Mouse (Mus musculus) CH12.LX (cell line): ENCODE data around the gene Nfu1. TPM values are rescaled to one million over a fixed set of nuclear protein-coding genes. Genes with fewer than 3 reads are reported as not detected.
"Not testable (repeated sequence)": the region's sequence is repeated elsewhere in the genome, so short reads cannot be mapped to it uniquely, and the experiment has no call there.

Source experiments
- DNase-seq: peaks from one replicate; pipeline ENCODE4 v3.0.0-alpha.2; 2013; ENCODE audit errors: extremely low read depth
- H3K27ac ChIP-seq: 2 replicates; pipeline ENCODE4 v1.5.1; 2012; ENCODE audit warnings: low read depth, mild to moderate bottlenecking, control low read depth, moderate library complexity; ENCODE audit not compliant: insufficient read depth
- H3K27me3 ChIP-seq: replicated peaks from 2 replicates; pipeline ENCODE3; 2012; ENCODE audit warnings: inconsistent platforms
- H3K36me3 ChIP-seq, 2 experiments: replicated peaks in 1 of 2; 2 replicates each; pipeline versions ENCODE3 to v1.6.1; 2012; ENCODE audit warnings: inconsistent platforms in 1 of 2, low read length in 1 of 2, mild to moderate bottlenecking in 1 of 2, mixed read lengths in 1 of 2, moderate library complexity in 1 of 2; ENCODE audit not compliant: control insufficient read depth in 1 of 2, insufficient read depth in 1 of 2
- H3K4me1 ChIP-seq, 2 experiments: 2 replicates each; pipeline ENCODE4 v1.6.1; 2012; ENCODE audit warnings: inconsistent platforms in 1 of 2, moderate library complexity in 1 of 2; ENCODE audit not compliant: insufficient read depth in 2 of 2, control insufficient read depth in 1 of 2
- H3K4me2 ChIP-seq: 2 replicates; pipeline ENCODE4 v1.6.1; 2012; ENCODE audit warnings: low read depth, mild to moderate bottlenecking, control low read depth; ENCODE audit not compliant: poor library complexity, insufficient read depth, severe bottlenecking
- H3K4me3 ChIP-seq, 3 experiments: fragments of 150-350 bp in 1 of 3; sonication (generic) in 1 of 3; replicated peaks in 1 of 3; 2 replicates each; pipeline versions ENCODE3 to v1.5.1; 2011 to 2012; ENCODE audit warnings: low read depth in 2 of 3, low read length in 2 of 3, mild to moderate bottlenecking in 2 of 3, moderate library complexity in 2 of 3, control low read depth in 1 of 3, improper control_type of control experiment in 1 of 3, inconsistent platforms in 1 of 3, mixed read lengths in 1 of 3; ENCODE audit not compliant: poor library complexity in 1 of 3
- H3K79me2 ChIP-seq: replicated peaks from 2 replicates; pipeline ENCODE4 v1.6.1; 2012; ENCODE audit warnings: mild to moderate bottlenecking, moderate library complexity; ENCODE audit not compliant: control insufficient read depth, poor library complexity, insufficient read depth, severe bottlenecking; ENCODE audit errors: extremely low read depth
- H3K9ac ChIP-seq: 2 replicates; pipeline ENCODE4 v1.6.1; 2012; ENCODE audit warnings: low read depth, mild to moderate bottlenecking, control low read depth, moderate library complexity; ENCODE audit not compliant: insufficient read depth
- H3K9me3 ChIP-seq: replicated peaks from 2 replicates; pipeline ENCODE3; 2012; ENCODE audit warnings: low read length, inconsistent platforms, mixed read lengths
- BHLHE40 ChIP-seq: IDR thresholded peaks from 2 replicates; pipeline ENCODE4 v1.6.1; 2011; ENCODE audit warnings: mild to moderate bottlenecking, low read depth, low read length, improper control_type of control experiment
- E2F4 ChIP-seq: IDR thresholded peaks from 2 replicates; pipeline ENCODE4 v1.6.1; 2011; ENCODE audit warnings: low read depth, low read length, improper control_type of control experiment; ENCODE audit not compliant: insufficient replicate concordance
- EP300 ChIP-seq: IDR thresholded peaks from 2 replicates; pipeline ENCODE4 v1.6.1; 2011; ENCODE audit warnings: low read length, improper control_type of control experiment
- ETS1 ChIP-seq: conservative IDR thresholded peaks from 2 replicates; pipeline ENCODE4 v1.6.1; 2012; ENCODE audit warnings: low read depth, mild to moderate bottlenecking, inconsistent platforms, low read length, improper control_type of control experiment, moderate library complexity
- GABPA ChIP-seq: IDR thresholded peaks from 2 replicates; pipeline ENCODE4 v1.6.1; 2012; ENCODE audit warnings: low read depth, low read length, improper control_type of control experiment, inconsistent platforms; ENCODE audit not compliant: insufficient replicate concordance
- HCFC1 ChIP-seq: IDR thresholded peaks from 2 replicates; pipeline ENCODE4 v1.6.1; 2012; ENCODE audit warnings: low read depth, mild to moderate bottlenecking, inconsistent platforms, low read length, improper control_type of control experiment
- IRF4 ChIP-seq: IDR thresholded peaks from 2 replicates; pipeline ENCODE4 v1.6.1; 2014; ENCODE audit warnings: low read depth, mild to moderate bottlenecking, inconsistent platforms, low read length, improper control_type of control experiment
- JUN ChIP-seq: IDR thresholded peaks from 2 replicates; pipeline ENCODE4 v1.6.1; 2011; ENCODE audit warnings: low read depth, mild to moderate bottlenecking, low read length, improper control_type of control experiment, moderate library complexity; ENCODE audit not compliant: insufficient read depth
- KAT2A ChIP-seq: IDR thresholded peaks from 2 replicates; pipeline ENCODE4 v1.6.1; 2012; ENCODE audit warnings: low read length, improper control_type of control experiment, inconsistent platforms; ENCODE audit not compliant: insufficient replicate concordance
- MAX ChIP-seq: IDR thresholded peaks from 2 replicates; pipeline ENCODE4 v1.6.1; 2011; ENCODE audit warnings: low read length, improper control_type of control experiment
- MXI1 ChIP-seq: IDR thresholded peaks from 2 replicates; pipeline ENCODE4 v1.6.1; 2011; ENCODE audit warnings: mild to moderate bottlenecking, low read depth, low read length, improper control_type of control experiment
- MYC ChIP-seq: IDR thresholded peaks from 2 replicates; pipeline ENCODE4 v1.6.1; 2011; ENCODE audit warnings: low read depth, mild to moderate bottlenecking, improper control_type of control experiment, low read length
- NELFE ChIP-seq: IDR thresholded peaks from 2 replicates; pipeline ENCODE4 v1.6.1; 2011; ENCODE audit warnings: low read depth, low read length, improper control_type of control experiment
- PAX5 ChIP-seq: IDR thresholded peaks from 2 replicates; pipeline ENCODE4 v1.6.1; 2012; ENCODE audit warnings: low read length, inconsistent platforms, mixed read lengths
- POLR2AphosphoS2 ChIP-seq: IDR thresholded peaks from 2 replicates; pipeline ENCODE4 v1.6.1; 2011; ENCODE audit warnings: low read depth, low read length, improper control_type of control experiment
- RAD21 ChIP-seq: IDR thresholded peaks from 2 replicates; pipeline ENCODE4 v1.6.1; 2011; ENCODE audit warnings: low read depth, mild to moderate bottlenecking, low read length, improper control_type of control experiment, moderate library complexity
- SIN3A ChIP-seq: IDR thresholded peaks from 2 replicates; pipeline ENCODE4 v1.6.1; 2012; ENCODE audit warnings: low read length, improper control_type of control experiment, inconsistent platforms
- TBP ChIP-seq: conservative IDR thresholded peaks from 2 replicates; pipeline ENCODE4 v1.6.1; 2011; ENCODE audit warnings: low read depth, low read length, improper control_type of control experiment
- UBTF ChIP-seq: IDR thresholded peaks from 2 replicates; pipeline ENCODE4 v1.6.1; 2012; ENCODE audit warnings: low read depth, mild to moderate bottlenecking, inconsistent platforms, low read length, improper control_type of control experiment, moderate library complexity
- USF2 ChIP-seq: conservative IDR thresholded peaks from 2 replicates; pipeline ENCODE4 v1.6.1; 2011; ENCODE audit warnings: low read depth, low read length, improper control_type of control experiment
- ZMIZ1 ChIP-seq: IDR thresholded peaks from 2 replicates; pipeline ENCODE4 v1.6.1; 2012; ENCODE audit warnings: low read depth, mild to moderate bottlenecking, inconsistent platforms, low read length, improper control_type of control experiment
- ZNF384 ChIP-seq: IDR thresholded peaks from 2 replicates; pipeline ENCODE4 v1.6.1; 2012; ENCODE audit warnings: low read depth, low read length, improper control_type of control experiment, inconsistent platforms
- dilution Hi-C: fragments of 300-500 bp; cut with MboI; formaldehyde crosslinking; loops from 2 replicates; pipeline ENCODE4 v1.14.3; 2020; ENCODE audit warnings: low sequenced_read_pairs; ENCODE audit not compliant: extremely low pct_unique_long_range_greater_than_20kb, extremely low pct_ligation_motif_present
- in situ Hi-C: fragments of 300-500 bp; cut with MboI; formaldehyde crosslinking; loops from 3 replicates; pipeline ENCODE4 v1.14.3; 2019; ENCODE audit warnings: low sequenced_read_pairs, low pct_ligation_motif_present, low pct_unique_long_range_greater_than_20kb, mixed read lengths
- polyA plus RNA-seq: library from polyadenylated mRNA; unstranded; fragments of >175 nt; gene quantifications from 2 replicates; pipeline ENCODE4 v1.2.1, GENCODE M21; 2012; ENCODE audit warnings: low read depth; ENCODE audit not compliant: insufficient read length
- total RNA-seq, 2 experiments: library from RNA; depleted of rRNA; stranded (reverse); fragments of 300-350 nt in 1 of 2; fragments of >200 nt in 1 of 2; gene quantifications; 2 replicates each; pipeline ENCODE4 v1.2.3; 2012 to 2014

Nfu1 gene
- total and polyA plus RNA-seq, 3 experiments = 109 to 195 (median 133) TPM

GRCm38 (mm10) chr6:87021791-87022190 is 12.8 kb downstream of the Nfu1 start:
- no peaks in the 10 kb centered on the region for H3K4me1 ChIP-seq
- peaks cover 11% of the 10 kb centered on the region for H3K9me3 ChIP-seq
- in situ Hi-C loops (no loop called here), dilution Hi-C loops (no loop called here)
- H3K4me2 ChIP-seq = no peak overlapping the region
- no peak overlapping the region for H3K27ac ChIP-seq
- H3K4me3 ChIP-seq = no peak overlapping the region
- no peaks in the 10 kb centered on the region for H3K79me2 ChIP-seq
- no peak for TF ChIP-seq UBTF
- no peak for TF ChIP-seq HCFC1
- H3K36me3 ChIP-seq = peaks cover 64 to 86% of the 10 kb centered on the region in 2 experiments
- H3K9ac ChIP-seq = no peak overlapping the region
- no peaks in the 10 kb centered on the region for H3K27me3 ChIP-seq
- DNase-seq = no peak

GRCm38 (mm10) chr6:87026980-87027379 is 17.9 kb downstream of the Nfu1 start:
- H3K27me3 ChIP-seq = no peaks in the 10 kb centered on the region
- H3K4me3 ChIP-seq = no peak overlapping the region
- H3K9me3 ChIP-seq = no peaks in the 10 kb centered on the region
- TF ChIP-seq MAX (no peak), KAT2A (no peak), ZMIZ1 (no peak), TBP (no peak), POLR2AphosphoS2 (no peak)
- H3K4me1 ChIP-seq = no peaks in the 10 kb centered on the region
- H3K27ac ChIP-seq = no peak overlapping the region
- DNase-seq = no peak
- no peak overlapping the region for H3K9ac ChIP-seq
- peaks cover 45 to 76% of the 10 kb centered on the region in 2 experiments for H3K36me3 ChIP-seq
- in situ Hi-C loops (no loop called here), dilution Hi-C loops (no loop called here)
- H3K4me2 ChIP-seq = no peak overlapping the region
- no peaks in the 10 kb centered on the region for H3K79me2 ChIP-seq

GRCm38 (mm10) chr6:87028881-87029280 is 19.8 kb downstream of the Nfu1 start:
- no peak for DNase-seq
- Histone ChIP-seq H3K4me3 (no peak overlapping the region), H3K4me2 (no peak overlapping the region), H3K27ac (no peak overlapping the region), H3K9ac (no peak overlapping the region), H3K4me1 (no peaks in the 10 kb centered on the region), H3K79me2 (no peaks in the 10 kb centered on the region), H3K36me3 (peaks cover 36 to 62% of the 10 kb centered on the region in 2 experiments), H3K9me3 (no peaks in the 10 kb centered on the region), H3K27me3 (no peaks in the 10 kb centered on the region)
- dilution Hi-C loops (no loop called here), in situ Hi-C loops (no loop called here)
- TF ChIP-seq JUN (no peak), RAD21 (no peak), GABPA (no peak), MYC (no peak), EP300 (no peak), ZMIZ1 (no peak), ETS1 (no peak), MAX (no peak), POLR2AphosphoS2 (no peak), NELFE (no peak), MXI1 (no peak), KAT2A (no peak), PAX5 (no peak), E2F4 (no peak), BHLHE40 (no peak), USF2 (no peak), SIN3A (no peak), ZNF384 (no peak), UBTF (no peak), IRF4 (no peak)

- peaks cover 19 to 41% of the 10 kb centered on the region in 2 experiments for H3K36me3 ChIP-seq
- in situ Hi-C loops = not testable (repeated sequence)
Measured at GRCm38 (mm10) chr6:87031310-87031709, 22.3 kb downstream of the Nfu1 start.

More at GRCm38 (mm10) chr6:87031310-87031709, 22.3 kb downstream of the Nfu1 start:
- H3K27ac ChIP-seq, H3K4me2 ChIP-seq, H3K4me3 ChIP-seq, H3K4me1 ChIP-seq, H3K79me2 ChIP-seq, H3K9me3 ChIP-seq, H3K27me3 ChIP-seq, H3K9ac ChIP-seq, DNase-seq, dilution Hi-C loops: not testable (repeated sequence)
